Mouse (Mus musculus): Measurements from ENCODE around the gene Steap3.

GRCm38 (mm10) chr1:120270115-120270514 lies 2.4 kb downstream of the Steap3 start:
- TF ChIP-seq CTCF (IDR thresholded peaks at IDR 0.05; ENCODE audit: low read depth, low read length) (no peak), POLR2A (IDR thresholded peaks at IDR 0.05; ENCODE audit: extremely low read depth, insufficient read depth, low read length) (0 out of 2 replicates have a peak, but pooled peaks have one; percentile 16)

All from liver, adult 2 months (tissue).